Mouse (Mus musculus) forebrain, embryonic 16.5 days (tissue): ENCODE results near the gene Alox5. TPM values are rescaled to one million over a fixed set of nuclear protein-coding genes. Genes with fewer than 3 reads are reported as not detected.

Experiments
- ATAC-seq: fragments of 200-750 bp; cut with Nextera tagmentation; 2 replicates; pipeline ENCODE4 v1.8.0; 2017; ENCODE audit warnings: mild to moderate bottlenecking, moderate library complexity
- H3K27ac ChIP-seq: fragments of 300-500 bp; sonication (generic); 2 replicates; pipeline ENCODE4 v1.5.1; 2014; ENCODE audit warnings: low read length, control low read depth
- H3K27me3 ChIP-seq: fragments of 300-500 bp; sonication (generic); replicated peaks from 2 replicates; pipeline ENCODE4 v1.6.1; 2014; ENCODE audit warnings: low read length; ENCODE audit not compliant: control insufficient read depth, insufficient read depth
- H3K36me3 ChIP-seq: fragments of 300-500 bp; sonication (generic); 2 replicates; pipeline ENCODE4 v1.6.1; 2014; ENCODE audit not compliant: control insufficient read depth, insufficient read depth
- H3K4me1 ChIP-seq: fragments of 300-500 bp; sonication (generic); replicated peaks from 2 replicates; pipeline ENCODE4 v1.6.1; 2014; ENCODE audit warnings: low read length; ENCODE audit not compliant: control insufficient read depth, insufficient read depth
- H3K4me2 ChIP-seq: fragments of 300-500 bp; sonication (generic); 2 replicates; pipeline ENCODE4 v1.6.1; 2014; ENCODE audit warnings: mild to moderate bottlenecking, low read length, control low read depth
- H3K4me3 ChIP-seq: fragments of 300-500 bp; sonication (generic); replicated peaks from 2 replicates; pipeline ENCODE4 v1.5.1; 2014; ENCODE audit warnings: mild to moderate bottlenecking, low read length, control low read depth
- H3K9ac ChIP-seq: fragments of 300-500 bp; sonication (generic); replicated peaks from 2 replicates; pipeline ENCODE4 v1.6.1; 2014; ENCODE audit warnings: low read depth, low read length, control low read depth
- H3K9me3 ChIP-seq: fragments of 300-500 bp; sonication (generic); 2 replicates; pipeline ENCODE4 v1.6.1; 2016; ENCODE audit warnings: low read length; ENCODE audit not compliant: control insufficient read depth
- WGBS: fragments of 180-500 bp; shearing (Covaris S2); extraction: QIAGEN DNeasy Blood & Tissue Kit; methylation state at CpG from one replicate; pipeline ENCODE4 v1.1.7; 2014; 5-methylcytosine and 5-hydroxymethylcytosine counted together
- polyA plus RNA-seq: library from polyadenylated mRNA; unstranded; fragments of >200 nt; fragmentation: Nextera tagmentation; extraction: Ambion mirVana; gene quantifications from 2 replicates; pipeline ENCODE4 v1.2.1, GENCODE M21; 2015

The Alox5 gene
- polyA plus RNA-seq, 1 experiment from 2014 or later: 0.52 TPM

GRCm38 (mm10) chr6:116381605-116382004 is 79.4 kb downstream of the Alox5 start:
- Histone ChIP-seq H3K4me1 (peaks cover 19% of the 10 kb centered on the region), H3K36me3 (no peaks in the 10 kb centered on the region), H3K4me2 (no peak overlapping the region), H3K27me3 (no peaks in the 10 kb centered on the region), H3K9me3 (no peaks in the 10 kb centered on the region), H3K4me3 (no peak overlapping the region), H3K9ac (no peak overlapping the region), H3K27ac (no peak overlapping the region)
- ATAC-seq: no peak
- WGBS: 59% methylated on average over 2 of the region's 2 CpGs

- Histone ChIP-seq H3K9ac (no peak overlapping the region), H3K27ac (no peak overlapping the region), H3K4me2 (no peak overlapping the region), H3K36me3 (no peaks in the 10 kb centered on the region), H3K27me3 (no peaks in the 10 kb centered on the region), H3K4me1 (peaks cover 8% of the 10 kb centered on the region), H3K4me3 (no peak overlapping the region), H3K9me3 (no peaks in the 10 kb centered on the region)
- 66% methylated on average over 3 of the region's 3 CpGs for WGBS
- no peak for ATAC-seq
Measured at GRCm38 (mm10) chr6:116380157-116380556, 80.8 kb downstream of the Alox5 start.

GRCm38 (mm10) chr6:116378892-116379291 is 82.1 kb downstream of the Alox5 start:
- Histone ChIP-seq H3K36me3 (no peaks in the 10 kb centered on the region), H3K4me3 (no peak overlapping the region), H3K4me2 (no peak overlapping the region), H3K9ac (no peak overlapping the region), H3K27ac (no peak overlapping the region), H3K9me3 (no peaks in the 10 kb centered on the region), H3K27me3 (no peaks in the 10 kb centered on the region), H3K4me1 (peaks cover 7% of the 10 kb centered on the region)
- WGBS: 91% methylated on average over 7 of the region's 7 CpGs
- ATAC-seq: no peak

GRCm38 (mm10) chr6:116374618-116375017 is 86.4 kb downstream of the Alox5 start:
- Histone ChIP-seq H3K4me2 (no peak overlapping the region), H3K9ac (no peak overlapping the region), H3K27me3 (no peaks in the 10 kb centered on the region), H3K9me3 (no peaks in the 10 kb centered on the region), H3K36me3 (no peaks in the 10 kb centered on the region), H3K4me1 (no peaks in the 10 kb centered on the region), H3K4me3 (no peak overlapping the region), H3K27ac (no peak overlapping the region)
- no peak for ATAC-seq

- no peaks in the 10 kb centered on the region for H3K27me3 ChIP-seq
- no peaks in the 10 kb centered on the region for H3K36me3 ChIP-seq
- H3K4me3 ChIP-seq: no peak overlapping the region
- no peak overlapping the region for H3K4me2 ChIP-seq
- no peaks in the 10 kb centered on the region for H3K9me3 ChIP-seq
- no peak overlapping the region for H3K27ac ChIP-seq
- no peak for ATAC-seq
- 90% methylated on average over 1 of the region's 1 CpGs for WGBS
- H3K4me1 ChIP-seq: no peaks in the 10 kb centered on the region
- no peak overlapping the region for H3K9ac ChIP-seq
Measured at GRCm38 (mm10) chr6:116374136-116374535, 86.8 kb downstream of the Alox5 start.

- H3K4me2 ChIP-seq: no peak overlapping the region
- no peak for ATAC-seq
- H3K27me3 ChIP-seq: no peaks in the 10 kb centered on the region
- no peak overlapping the region for H3K9ac ChIP-seq
- H3K27ac ChIP-seq: no peak overlapping the region
- no peaks in the 10 kb centered on the region for H3K36me3 ChIP-seq
- H3K9me3 ChIP-seq: no peaks in the 10 kb centered on the region
- 93% methylated on average over 3 of the region's 3 CpGs for WGBS
- H3K4me1 ChIP-seq: no peaks in the 10 kb centered on the region
- no peak overlapping the region for H3K4me3 ChIP-seq
Measured at GRCm38 (mm10) chr6:116371500-116371899, 89.5 kb downstream of the Alox5 start.

- ATAC-seq: no peak
- WGBS: 86% methylated on average over 6 of the region's 6 CpGs
- H3K4me2 ChIP-seq: no peak overlapping the region
- no peaks in the 10 kb centered on the region for H3K9me3 ChIP-seq
- H3K4me3 ChIP-seq: no peak overlapping the region
- H3K9ac ChIP-seq: no peak overlapping the region
- no peak overlapping the region for H3K27ac ChIP-seq
- no peaks in the 10 kb centered on the region for H3K27me3 ChIP-seq
- H3K36me3 ChIP-seq: no peaks in the 10 kb centered on the region
- no peaks in the 10 kb centered on the region for H3K4me1 ChIP-seq
Measured at GRCm38 (mm10) chr6:116370216-116370976, 90.6 kb downstream of the Alox5 start.

- Histone ChIP-seq H3K9me3 (no peaks in the 10 kb centered on the region), H3K4me2 (no peak overlapping the region), H3K4me1 (no peaks in the 10 kb centered on the region), H3K4me3 (no peak overlapping the region), H3K27ac (no peak overlapping the region), H3K27me3 (no peaks in the 10 kb centered on the region), H3K36me3 (no peaks in the 10 kb centered on the region), H3K9ac (no peak overlapping the region)
- no peak for ATAC-seq
- 92% methylated on average over 1 of the region's 1 CpGs for WGBS
Measured at GRCm38 (mm10) chr6:116369811-116370210, 91.2 kb downstream of the Alox5 start.

- Histone ChIP-seq H3K4me1 (no peaks in the 10 kb centered on the region), H3K27ac (no peak overlapping the region), H3K27me3 (no peaks in the 10 kb centered on the region), H3K9me3 (no peaks in the 10 kb centered on the region), H3K36me3 (no peaks in the 10 kb centered on the region), H3K4me2 (no peak overlapping the region), H3K9ac (no peak overlapping the region), H3K4me3 (no peak overlapping the region)
- WGBS: 81% methylated on average over 11 of the region's 11 CpGs
- ATAC-seq: no peak
Measured at GRCm38 (mm10) chr6:116367971-116368370, 93.0 kb downstream of the Alox5 start.

GRCm38 (mm10) chr6:116361993-116362392 is 99.0 kb downstream of the Alox5 start:
- no peaks in the 10 kb centered on the region for H3K9me3 ChIP-seq
- no peak for ATAC-seq
- WGBS: 93% methylated on average over 4 of the region's 4 CpGs

More at GRCm38 (mm10) chr6:116361993-116362392, 99.0 kb downstream of the Alox5 start:
- Histone ChIP-seq H3K27ac (no peak overlapping the region), H3K27me3 (no peaks in the 10 kb centered on the region), H3K9ac (no peak overlapping the region), H3K36me3 (no peaks in the 10 kb centered on the region), H3K4me2 (no peak overlapping the region), H3K4me3 (no peak overlapping the region), H3K4me1 (no peaks in the 10 kb centered on the region)
